Mouse (Mus musculus) stomach, embryonic 15.5 days (tissue): ENCODE measurements around the gene Rabggtb. TPM values are rescaled to one million over a fixed set of nuclear protein-coding genes. Genes with fewer than 3 reads are reported as not detected.

ENCODE experiments used
- ATAC-seq: fragments of 200-750 bp; cut with Nextera tagmentation; 2 replicates; pipeline ENCODE4 v1.8.0; 2017; ENCODE audit warnings: low read depth, moderate number of reproducible peaks, moderate TSS enrichment; ENCODE audit not compliant: insufficient read depth, low FRiP score
- H3K27ac ChIP-seq: fragments of 300-500 bp; sonication (generic); 2 replicates; pipeline ENCODE4 v1.5.1; 2015; ENCODE audit warnings: mild to moderate bottlenecking, inconsistent platforms
- H3K27me3 ChIP-seq: fragments of 300-500 bp; sonication (generic); replicated peaks from 2 replicates; pipeline ENCODE4 v1.6.1; 2015; ENCODE audit warnings: inconsistent platforms
- H3K36me3 ChIP-seq: fragments of 300-500 bp; sonication (generic); 2 replicates; pipeline ENCODE4 v1.6.1; 2015; ENCODE audit warnings: inconsistent platforms
- H3K4me1 ChIP-seq: fragments of 300-500 bp; sonication (generic); 2 replicates; pipeline ENCODE4 v1.6.1; 2015; ENCODE audit warnings: inconsistent platforms
- H3K4me2 ChIP-seq: fragments of 300-500 bp; sonication (generic); 2 replicates; pipeline ENCODE4 v1.6.1; 2015; ENCODE audit warnings: mild to moderate bottlenecking, inconsistent platforms
- H3K4me3 ChIP-seq: fragments of 300-500 bp; sonication (generic); replicated peaks from 2 replicates; pipeline ENCODE4 v1.5.1; 2015; ENCODE audit warnings: inconsistent platforms
- H3K9ac ChIP-seq: fragments of 300-500 bp; sonication (generic); 2 replicates; pipeline ENCODE4 v1.6.1; 2015; ENCODE audit warnings: inconsistent platforms
- H3K9me3 ChIP-seq: fragments of 300-500 bp; sonication (generic); 2 replicates; pipeline ENCODE4 v1.6.1; 2016; ENCODE audit warnings: inconsistent platforms
- WGBS: fragments of 180-500 bp; shearing (Covaris S2); methylation state at CpG from one replicate; pipeline ENCODE4 v1.1.7; 2015; 5-methylcytosine and 5-hydroxymethylcytosine counted together
- polyA plus RNA-seq: library from polyadenylated mRNA; unstranded; fragments of >200 nt; fragmentation: Nextera tagmentation; extraction: Ambion mirVana; gene quantifications from 2 replicates; pipeline ENCODE4 v1.2.1, GENCODE M21; 2015

Rabggtb gene
- polyA plus RNA-seq, 1 experiment from 2014 or later = 56.2 TPM

DNA sequence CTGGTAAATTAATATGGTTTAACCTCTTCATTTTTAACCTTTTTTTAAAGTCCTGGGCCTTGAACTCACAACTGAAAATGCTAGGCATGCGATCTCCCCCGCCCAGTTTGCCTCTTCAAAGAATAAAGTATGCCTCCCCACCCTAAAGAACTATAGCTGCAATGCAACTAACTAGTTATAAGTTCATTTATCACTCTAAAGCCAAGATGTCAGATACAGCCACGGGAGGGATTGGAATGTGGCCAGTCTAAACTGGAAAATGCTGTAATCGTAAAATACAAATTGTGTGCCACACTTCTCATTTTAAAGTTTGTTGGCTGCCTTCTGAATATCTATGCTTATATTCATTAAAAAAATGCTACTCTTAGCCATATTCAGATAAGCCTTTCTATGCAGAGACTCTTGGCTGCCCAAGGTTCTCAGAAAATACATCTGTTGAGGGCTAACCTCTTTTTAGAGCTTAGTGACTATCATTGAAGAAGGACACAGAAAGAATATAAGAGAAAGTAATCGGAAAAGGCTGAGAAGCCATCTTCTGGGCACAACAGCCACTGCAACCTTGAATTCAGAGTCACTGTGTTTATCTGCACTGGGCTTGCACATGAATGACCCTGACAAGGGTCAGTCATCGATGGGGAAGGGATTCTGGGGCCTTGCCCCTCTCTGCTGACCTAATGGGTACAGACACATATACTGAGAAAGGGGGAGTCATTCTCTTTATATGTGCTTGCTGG, 868 bp upstream of the Rabggtb start:
- Histone ChIP-seq H3K9ac (peak overlapping the region; percentile 59; the same call in 1 of the 2 replicates), H3K4me1 (peaks cover 31% of the 10 kb centered on the region), H3K4me2 (peak overlapping the region; percentile 74), H3K9me3 (no peaks in the 10 kb centered on the region), H3K27ac (peak overlapping the region; percentile 97), H3K4me3 (peak overlapping the region; percentile 78), H3K36me3 (peaks cover 21% of the 10 kb centered on the region), H3K27me3 (no peaks in the 10 kb centered on the region)
- no peak for ATAC-seq
- whole genome bisulfite sequencing = 25% methylated on average over 6 of the region's 6 CpGs

GRCm38 (mm10) chr3:153911882-153912440, 848 bp downstream of the Rabggtb start:
- ATAC-seq = no peak
- 2% methylated on average over 12 of the region's 12 CpGs for WGBS

DNA sequence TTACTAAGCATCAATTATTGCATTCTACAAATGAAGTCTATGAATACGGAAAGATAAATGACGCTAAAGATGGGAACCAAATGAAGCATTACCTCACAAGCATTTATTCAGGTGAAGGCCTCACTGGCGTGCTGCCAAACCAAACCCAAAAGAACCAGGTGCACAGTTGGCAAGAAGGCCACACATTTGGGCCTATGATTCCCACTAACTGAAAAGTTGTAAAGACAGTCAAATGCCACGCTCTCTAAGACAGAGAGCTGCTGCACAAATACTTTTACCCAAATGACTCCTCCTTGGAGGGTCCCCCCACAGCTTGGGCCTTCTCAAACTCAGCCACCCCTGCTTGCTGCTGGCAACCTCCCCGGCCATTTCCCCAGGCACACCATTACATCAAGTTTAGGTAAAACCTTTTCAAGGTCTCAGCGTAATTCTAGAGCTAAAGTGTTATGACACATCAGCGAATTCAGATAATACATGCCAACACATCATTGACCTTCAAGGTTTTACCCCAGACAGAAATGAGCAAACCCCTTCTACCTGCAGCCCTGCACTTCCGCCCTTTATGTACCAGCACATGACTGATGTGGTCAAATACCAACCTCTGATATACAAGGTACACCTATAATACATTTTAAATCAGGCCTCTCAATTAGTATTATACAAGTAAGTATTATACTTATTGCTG, 1.5 kb downstream of the Rabggtb start:
- Histone ChIP-seq H3K4me2 (peak overlapping the region; percentile 74), H3K9me3 (no peaks in the 10 kb centered on the region), H3K4me1 (peaks cover 39% of the 10 kb centered on the region), H3K27ac (peak overlapping the region; percentile 81), H3K36me3 (peaks cover 36% of the 10 kb centered on the region), H3K4me3 (peak overlapping the region; percentile 78), H3K27me3 (no peaks in the 10 kb centered on the region), H3K9ac (peak overlapping the region; percentile 90; the same call in 1 of the 2 replicates)
- no peak for ATAC-seq
- WGBS = 30% methylated on average over 8 of the region's 8 CpGs

More at GRCm38 (mm10) chr3:153911882-153912440, 848 bp downstream of the Rabggtb start:
- Histone ChIP-seq H3K4me2 (peak overlapping the region; percentile 74), H3K27me3 (no peaks in the 10 kb centered on the region), H3K9me3 (no peaks in the 10 kb centered on the region), H3K4me1 (peaks cover 39% of the 10 kb centered on the region), H3K36me3 (peaks cover 30% of the 10 kb centered on the region), H3K4me3 (peak overlapping the region; percentile 78), H3K27ac (peak overlapping the region; percentile 81), H3K9ac (peak overlapping the region; percentile 90)

DNA sequence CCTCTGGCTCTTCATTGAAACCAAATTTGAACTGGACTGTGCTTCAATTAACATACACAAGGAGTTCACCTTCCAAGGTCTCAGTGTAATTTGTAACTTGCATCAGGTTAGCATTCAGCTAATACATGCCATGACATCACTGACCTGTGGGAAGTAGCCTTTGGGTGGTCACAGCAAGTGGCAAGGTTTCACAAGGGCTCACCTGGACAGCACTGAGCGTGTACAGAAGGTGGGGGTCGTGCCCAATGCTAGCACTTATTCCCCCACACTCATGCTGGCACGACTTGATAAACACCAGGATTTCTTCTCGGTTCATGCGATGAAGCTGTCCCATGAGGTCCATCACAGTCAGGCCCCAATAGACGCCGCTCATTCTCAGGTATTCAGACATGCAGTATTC, 2.3 kb downstream of the Rabggtb start:
- Histone ChIP-seq H3K4me2 (peak overlapping the region; percentile 74), H3K36me3 (peaks cover 45% of the 10 kb centered on the region), H3K27me3 (no peaks in the 10 kb centered on the region), H3K9ac (no peak overlapping the region; the same call in 1 of the 2 replicates), H3K4me1 (peaks cover 39% of the 10 kb centered on the region), H3K9me3 (no peaks in the 10 kb centered on the region), H3K27ac (peak overlapping the region; percentile 19; the same call in 1 of the 2 replicates), H3K4me3 (peak overlapping the region; percentile 78)
- WGBS = 61% methylated on average over 7 of the region's 7 CpGs
- no peak for ATAC-seq

- Histone ChIP-seq H3K9ac (no peak overlapping the region), H3K9me3 (no peaks in the 10 kb centered on the region), H3K4me3 (no peak overlapping the region), H3K36me3 (peaks cover 50% of the 10 kb centered on the region), H3K4me1 (peaks cover 38% of the 10 kb centered on the region), H3K27ac (no peak overlapping the region), H3K27me3 (no peaks in the 10 kb centered on the region), H3K4me2 (peak overlapping the region; percentile 14; the same call in 1 of the 2 replicates)
- 63% methylated on average over 5 of the region's 5 CpGs for whole genome bisulfite sequencing
- no peak for ATAC-seq
Measured at GRCm38 (mm10) chr3:153908919-153909318, 3.9 kb downstream of the Rabggtb start.

DNA sequence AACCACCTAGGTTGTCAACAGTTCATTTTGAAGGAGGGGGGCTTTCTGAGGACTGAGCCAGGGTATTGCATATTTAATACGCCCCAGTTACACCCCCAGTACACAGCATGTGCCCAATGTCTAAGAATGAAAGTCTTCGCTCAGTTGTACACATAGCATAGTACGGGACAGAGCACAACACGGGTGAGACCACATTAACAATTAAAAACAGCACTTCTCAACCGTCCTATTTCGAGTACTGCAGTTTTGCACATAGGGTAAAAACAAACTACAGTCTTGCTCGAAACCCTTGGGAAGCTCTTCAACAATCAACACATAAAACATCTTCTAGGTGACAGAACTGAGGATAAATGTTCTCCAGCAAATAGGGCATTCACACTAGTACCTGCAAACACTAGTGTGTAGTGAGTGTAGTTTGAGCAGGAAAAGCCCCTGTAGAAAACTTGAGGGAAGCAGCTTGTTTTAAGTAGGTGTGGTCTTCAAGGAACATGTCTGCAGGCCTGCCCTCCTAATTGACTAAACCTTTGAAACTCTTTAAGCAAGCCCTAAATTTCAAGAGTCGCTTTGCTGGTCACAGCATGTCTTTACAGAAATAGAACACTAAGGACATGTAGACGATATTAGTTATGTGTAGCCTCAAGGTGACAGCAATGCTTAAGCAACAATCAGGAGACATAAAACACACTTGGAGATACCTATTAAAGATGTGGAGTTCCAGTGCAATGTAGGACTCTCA, 6.5 kb downstream of the Rabggtb start, which contains the start of gene Msh4:
Msh4 (minus strand) TSS at position 3 of the 736 bp plus-strand sequence.
- Histone ChIP-seq H3K4me3 (no peak within 1 kb of the TSS), H3K9me3 (no peaks in the 10 kb centered on the region), H3K9ac (no peak within 1 kb of the TSS), H3K27ac (no peak within 1 kb of the TSS), H3K27me3 (no peaks in the 10 kb centered on the region), H3K36me3 (peaks cover 55% of the 10 kb centered on the region), H3K4me1 (peaks cover 29% of the 10 kb centered on the region), H3K4me2 (no peak within 1 kb of the TSS)
- WGBS = 80% methylated on average over 9 of the region's 9 CpGs
- no peak for ATAC-seq

DNA sequence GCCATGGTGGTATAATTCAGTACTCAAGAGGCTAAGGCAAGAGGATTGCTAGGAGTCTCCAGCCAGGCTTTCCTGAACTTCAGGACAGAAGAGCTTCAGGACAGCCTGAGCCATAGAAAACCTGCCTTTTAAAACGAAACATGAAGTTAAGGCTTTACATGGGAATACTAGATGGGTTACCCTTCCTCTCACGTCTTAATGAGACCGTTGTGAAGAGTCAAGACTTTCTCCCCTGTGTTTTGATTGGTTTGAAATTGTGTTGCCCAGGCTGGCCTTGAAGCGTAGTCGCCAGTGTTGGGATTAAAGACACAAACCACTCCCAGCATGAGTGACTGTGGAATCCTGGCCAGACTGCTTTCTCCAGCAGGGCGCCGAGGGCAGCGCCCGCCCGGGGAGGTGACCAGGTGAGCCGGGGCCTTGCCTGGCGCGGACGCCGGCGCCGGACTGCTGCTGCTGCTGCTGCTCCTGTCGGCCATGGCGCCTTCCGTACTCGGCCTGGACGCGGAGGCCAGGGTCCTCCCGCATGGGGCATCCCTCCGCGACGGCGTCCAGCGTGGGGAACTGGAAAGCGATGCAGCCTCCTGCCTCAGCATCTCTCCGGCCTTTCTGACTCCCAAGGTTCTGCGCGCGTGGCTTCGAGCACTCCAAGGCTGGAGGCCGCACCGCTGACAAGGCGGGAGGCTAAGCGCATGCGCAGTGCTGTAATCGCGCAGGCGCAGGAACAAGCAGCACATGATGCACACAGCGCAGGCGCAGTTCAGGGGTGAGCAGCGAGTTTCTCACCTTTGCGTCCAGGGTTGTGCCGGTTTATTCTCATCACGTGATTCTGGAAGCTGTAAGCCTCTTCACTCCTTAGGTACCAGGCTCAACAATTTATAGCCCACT, 7.3 kb downstream of the Rabggtb start:
- H3K27ac ChIP-seq = no peak overlapping the region
- H3K4me3 ChIP-seq = no peak overlapping the region
- H3K4me1 ChIP-seq = peaks cover 22% of the 10 kb centered on the region
- H3K27me3 ChIP-seq = no peaks in the 10 kb centered on the region
- 83% methylated on average over 49 of the region's 49 CpGs for WGBS
- H3K36me3 ChIP-seq = peaks cover 51% of the 10 kb centered on the region
- H3K9me3 ChIP-seq = no peaks in the 10 kb centered on the region
- H3K9ac ChIP-seq = no peak overlapping the region
- no peak overlapping the region for H3K4me2 ChIP-seq
- ATAC-seq = peak; percentile 13; the same call in 1 of the 2 replicates

DNA sequence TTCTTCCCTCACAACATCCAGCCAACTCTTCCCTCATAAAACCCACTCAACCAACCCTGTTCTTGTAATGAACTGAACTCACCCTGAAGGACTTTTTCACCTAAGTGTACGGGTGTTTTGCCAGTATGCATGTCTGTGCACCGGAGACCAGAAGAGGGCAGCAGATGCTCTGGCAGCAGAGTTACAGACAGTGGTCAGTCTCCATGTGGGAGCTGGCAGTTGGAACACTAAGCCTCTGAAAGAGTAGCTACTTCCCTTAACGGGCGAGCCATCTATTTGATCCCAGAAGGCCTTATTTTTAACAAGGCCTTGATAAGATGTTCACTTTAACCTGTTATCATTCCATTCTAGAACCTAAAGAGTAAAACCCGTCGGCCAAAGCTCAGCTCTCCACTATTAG, 8.2 kb downstream of the Rabggtb start:
- Histone ChIP-seq H3K27me3 (no peaks in the 10 kb centered on the region), H3K4me1 (peaks cover 16% of the 10 kb centered on the region; the same call in 1 of the 2 replicates), H3K4me3 (no peak overlapping the region), H3K4me2 (no peak overlapping the region), H3K27ac (no peak overlapping the region), H3K36me3 (peaks cover 43% of the 10 kb centered on the region), H3K9ac (no peak overlapping the region), H3K9me3 (no peaks in the 10 kb centered on the region)
- WGBS = 66% methylated on average over 6 of the region's 6 CpGs
- ATAC-seq = no peak

- no peak overlapping the region for H3K9ac ChIP-seq
- no peaks in the 10 kb centered on the region for H3K4me1 ChIP-seq
- H3K4me3 ChIP-seq = no peak overlapping the region
- 54% methylated on average over 3 of the region's 3 CpGs for WGBS
- no peak for ATAC-seq
- H3K4me2 ChIP-seq = no peak overlapping the region
- H3K36me3 ChIP-seq = peaks cover 25% of the 10 kb centered on the region
- H3K27me3 ChIP-seq = no peaks in the 10 kb centered on the region
- H3K9me3 ChIP-seq = no peaks in the 10 kb centered on the region
- H3K27ac ChIP-seq = no peak overlapping the region
Measured at GRCm38 (mm10) chr3:153902595-153902994, 10.2 kb downstream of the Rabggtb start.

DNA sequence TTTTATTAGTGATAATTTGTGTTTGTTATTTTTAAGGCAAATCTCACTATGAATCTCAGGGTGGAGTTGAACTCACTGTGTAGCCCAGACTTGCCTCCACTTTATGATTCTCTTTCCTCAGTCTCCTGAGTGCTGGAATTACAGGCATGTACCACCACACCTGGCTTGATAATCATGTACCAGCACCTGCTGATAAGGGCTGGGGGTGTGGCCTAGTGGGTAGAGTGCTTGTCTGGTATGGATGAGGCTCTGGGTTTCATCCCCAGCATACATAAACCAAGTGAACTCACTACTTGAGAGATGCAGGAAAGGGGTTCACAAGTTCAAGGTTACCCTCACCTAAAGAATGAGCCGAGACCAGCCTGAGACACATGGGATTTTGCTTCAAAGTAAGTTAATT, 10.9 kb downstream of the Rabggtb start:
- H3K4me1 ChIP-seq = no peaks in the 10 kb centered on the region
- no peaks in the 10 kb centered on the region for H3K9me3 ChIP-seq
- H3K9ac ChIP-seq = no peak overlapping the region
- peaks cover 24% of the 10 kb centered on the region for H3K36me3 ChIP-seq
- no peaks in the 10 kb centered on the region for H3K27me3 ChIP-seq
- no peak overlapping the region for H3K27ac ChIP-seq
- WGBS = 70% methylated on average over 1 of the region's 1 CpGs
- no peak overlapping the region for H3K4me2 ChIP-seq
- no peak for ATAC-seq
- H3K4me3 ChIP-seq = no peak overlapping the region

DNA sequence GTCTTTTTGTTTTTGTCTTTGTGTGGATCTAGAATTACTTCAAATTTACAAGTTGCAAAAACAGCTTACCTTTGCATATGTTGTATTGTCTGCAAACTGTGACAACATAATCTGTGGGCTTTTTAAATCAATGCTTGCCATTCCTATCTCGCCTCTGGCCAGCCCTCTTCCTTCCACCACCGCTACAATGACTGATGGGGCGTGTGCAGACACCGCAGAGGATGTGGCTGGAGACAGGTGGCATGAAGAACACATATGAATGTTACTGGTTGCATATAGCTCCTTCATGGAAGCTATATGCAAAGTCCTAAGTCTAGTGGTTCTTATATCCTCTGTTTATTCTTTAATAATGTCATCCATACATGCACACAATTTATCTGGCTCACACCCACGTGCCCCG, 15.6 kb downstream of the Rabggtb start:
- Histone ChIP-seq H3K9me3 (no peaks in the 10 kb centered on the region), H3K4me1 (no peaks in the 10 kb centered on the region)
- 60% methylated on average over 6 of the region's 6 CpGs for WGBS

More for the DNA sequence above, 15.6 kb downstream of the Rabggtb start:
- H3K27me3 ChIP-seq = no peaks in the 10 kb centered on the region
- no peaks in the 10 kb centered on the region for H3K36me3 ChIP-seq
- H3K4me3 ChIP-seq = no peak overlapping the region
- H3K4me2 ChIP-seq = no peak overlapping the region
- H3K27ac ChIP-seq = no peak overlapping the region
- ATAC-seq = no peak
- no peak overlapping the region for H3K9ac ChIP-seq
